ENCODE assay signal across 9 mouse cellular contexts in genomic region chr5:151047488-151047887, GRCm38 (mm10).
DNase-seq lines count a peak whose midpoint lies in the region; ATAC-seq lines count a peak whose summit lies in the region.
"Had no signal": no experiment of that assay in that cellular context is flagged by ENCODE, and none has a peak within 500 bp of the region (broad histone marks: within the 10 kb centered on the region; RNA-seq: fewer than 3 reads in every experiment).

No protein-coding gene starts in this region.

- H3K36me3 ChIP-seq in heart, embryonic 14.5 days (ENCODE audit: control insufficient read depth, insufficient read depth, low read length): peaks cover 27% of the 10 kb centered on the region; the same call in 1 of the 2 replicates
- peaks cover 6% of the 10 kb centered on the region; the same call in 1 of the 2 replicates for H3K36me3 ChIP-seq in limb, embryonic 10.5 days
- H3K36me3 ChIP-seq in stomach, embryonic 16.5 days (ENCODE audit: control insufficient read depth, insufficient read depth, low read length): peaks cover 16% of the 10 kb centered on the region
- no peaks in the 10 kb centered on the region for H3K36me3 ChIP-seq in hindbrain, embryonic 11.5 days (ENCODE audit: control insufficient read depth, insufficient read depth, low read length)

- H3K4me3 ChIP-seq in heart, embryonic 14.5 days (ENCODE audit: control insufficient read depth in 1 of 2, insufficient read depth in 1 of 2, low read depth in 1 of 2, low read length in 2 of 2): no peak overlapping the region
- H3K4me3 ChIP-seq in limb, embryonic 10.5 days: no peak overlapping the region
- no peak overlapping the region for H3K4me3 ChIP-seq in stomach, embryonic 16.5 days (replicated peaks; ENCODE audit: low read length)
- no peak overlapping the region for H3K4me3 ChIP-seq in hindbrain, embryonic 11.5 days (ENCODE audit: low read depth, low read length)
- H3K4me3 ChIP-seq: forebrain, embryonic 10.5 days had no signal

- 75% methylated on average over 12 of the region's 12 CpGs for WGBS in heart, embryonic 14.5 days
- WGBS in limb, embryonic 10.5 days: 73% methylated on average over 12 of the region's 12 CpGs
- WGBS in stomach, embryonic 16.5 days: 70% methylated on average over 12 of the region's 12 CpGs
- 89% methylated on average over 12 of the region's 12 CpGs for WGBS in hindbrain, embryonic 11.5 days

- H3K9me3 ChIP-seq in heart, embryonic 14.5 days (ENCODE audit: control insufficient read depth, low read length): peaks cover 3% of the 10 kb centered on the region
- H3K9me3 ChIP-seq in limb, embryonic 10.5 days (replicated peaks): no peaks in the 10 kb centered on the region
- H3K9me3 ChIP-seq in stomach, embryonic 16.5 days (replicated peaks; ENCODE audit: control insufficient read depth, low read length): peaks cover 3% of the 10 kb centered on the region; the same call in 1 of the 2 replicates
- no peaks in the 10 kb centered on the region for H3K9me3 ChIP-seq in hindbrain, embryonic 11.5 days (ENCODE audit: control insufficient read depth, low read length)

- H3K4me2 ChIP-seq in heart, embryonic 14.5 days (ENCODE audit: low read length): no peak overlapping the region
- no peak overlapping the region for H3K4me2 ChIP-seq in stomach, embryonic 16.5 days (ENCODE audit: low read depth, low read length)
- no peak overlapping the region for H3K4me2 ChIP-seq in hindbrain, embryonic 11.5 days (replicated peaks; ENCODE audit: low read depth, low read length)

- no peaks in the 10 kb centered on the region for H3K27me3 ChIP-seq in heart, embryonic 14.5 days (ENCODE audit: control insufficient read depth, insufficient read depth, low read length)
- no peaks in the 10 kb centered on the region for H3K27me3 ChIP-seq in limb, embryonic 10.5 days (ENCODE audit: low read depth, poor library complexity, severe bottlenecking)
- H3K27me3 ChIP-seq in stomach, embryonic 16.5 days (ENCODE audit: control insufficient read depth, insufficient read depth, low read length): no peaks in the 10 kb centered on the region
- H3K27me3 ChIP-seq in hindbrain, embryonic 11.5 days (ENCODE audit: control insufficient read depth, insufficient read depth, low read length): no peaks in the 10 kb centered on the region

- ATAC-seq in heart, embryonic 14.5 days (ENCODE audit: insufficient number of reproducible peaks, insufficient read depth, low FRiP score, low read depth): no peak
- ATAC-seq in stomach, embryonic 16.5 days (ENCODE audit: insufficient read depth, low FRiP score): no peak
- ATAC-seq in hindbrain, embryonic 11.5 days (ENCODE audit: low FRiP score): no peak

- peak; percentile 35 for DNase-seq in kidney, postnatal 14 days
- DNase-seq in kidney, adult 9 months: no peak
- DNase-seq in limb, embryonic 10.5 days (ENCODE audit: low spot score): no peak
- no peak for DNase-seq in right cerebral cortex, postnatal 4 days
- DNase-seq in hindbrain, embryonic 11.5 days (ENCODE audit: low spot score): no peak
- DNase-seq: cerebellum, postnatal 25 days had no signal

- peak overlapping the region; percentile 27 to 35; a peak in 1 of 4 replicates for H3K27ac ChIP-seq in heart, embryonic 14.5 days (replicated peaks in 1 of 2; ENCODE audit: control insufficient read depth in 1 of 2, insufficient read depth in 1 of 2, low read depth in 2 of 2, low read length in 2 of 2)
- peak overlapping the region; percentile 51 for H3K27ac ChIP-seq in limb, embryonic 10.5 days
- H3K27ac ChIP-seq in stomach, embryonic 16.5 days (ENCODE audit: low read length): peak overlapping the region; percentile 23
- no peak overlapping the region for H3K27ac ChIP-seq in hindbrain, embryonic 11.5 days (ENCODE audit: low read depth, low read length)
- H3K27ac ChIP-seq: forebrain, embryonic 10.5 days had no signal

- no peak overlapping the region for H3K9ac ChIP-seq in heart, embryonic 14.5 days (ENCODE audit: low read length)
- no peak overlapping the region for H3K9ac ChIP-seq in stomach, embryonic 16.5 days (ENCODE audit: low read length)
- H3K9ac ChIP-seq in hindbrain, embryonic 11.5 days (ENCODE audit: low read depth, low read length): no peak overlapping the region

- peaks cover 10 to 12% of the 10 kb centered on the region in 2 experiments; a peak in 3 of 4 replicates for H3K4me1 ChIP-seq in heart, embryonic 14.5 days (ENCODE audit: control insufficient read depth in 2 of 2, insufficient read depth in 2 of 2, low read length in 2 of 2)
- H3K4me1 ChIP-seq in limb, embryonic 10.5 days: peaks cover 25% of the 10 kb centered on the region
- H3K4me1 ChIP-seq in stomach, embryonic 16.5 days (ENCODE audit: control insufficient read depth, insufficient read depth, low read length): no peaks in the 10 kb centered on the region
- H3K4me1 ChIP-seq in hindbrain, embryonic 11.5 days (replicated peaks; ENCODE audit: control insufficient read depth, insufficient read depth, low read length): no peaks in the 10 kb centered on the region
- H3K4me1 ChIP-seq: forebrain, embryonic 10.5 days had no signal
